Mouse (Mus musculus) ES-E14 (cell line): ENCODE measurements around the gene Tmem221. TPM values are rescaled to one million over a fixed set of nuclear protein-coding genes. Genes with fewer than 3 reads are reported as not detected.

Source experiments
- DNase-seq: peaks from one replicate; pipeline ENCODE4 v3.0.0-alpha.2; 2013; ENCODE audit warnings: low read depth, low spot score
- H3K27ac ChIP-seq: 2 replicates; pipeline ENCODE4 v1.5.1; 2012; ENCODE audit warnings: low read depth, mild to moderate bottlenecking, low read length, moderate library complexity, mixed read lengths; ENCODE audit not compliant: poor library complexity, insufficient read depth, severe bottlenecking
- H3K36me3 ChIP-seq: 2 replicates; pipeline ENCODE4 v1.6.1; 2012; ENCODE audit warnings: mild to moderate bottlenecking, low read length, moderate library complexity, mixed read lengths; ENCODE audit not compliant: control insufficient read depth, poor library complexity, insufficient read depth, severe bottlenecking
- H3K4me1 ChIP-seq, 2 experiments: fragments of 150-350 bp in 1 of 2; sonication (generic) in 1 of 2; 2 replicates each; pipeline ENCODE4 v1.6.1; 2012; ENCODE audit warnings: low read length in 2 of 2, mild to moderate bottlenecking in 1 of 2, mixed read lengths in 1 of 2; ENCODE audit not compliant: control insufficient read depth in 2 of 2, insufficient read depth in 2 of 2, poor library complexity in 1 of 2
- H3K4me3 ChIP-seq, 2 experiments: fragments of 150-350 bp in 1 of 2; sonication (generic) in 1 of 2; 2 replicates each; pipeline ENCODE4 v1.5.1; 2012; ENCODE audit warnings: low read length in 2 of 2, low read depth in 1 of 2, mild to moderate bottlenecking in 1 of 2, mixed read lengths in 1 of 2; ENCODE audit not compliant: insufficient read depth in 1 of 2, poor library complexity in 1 of 2, severe bottlenecking in 1 of 2
- H3K9ac ChIP-seq: 2 replicates; pipeline ENCODE4 v1.6.1; 2012; ENCODE audit warnings: low read depth, mild to moderate bottlenecking, low read length, mixed read lengths; ENCODE audit not compliant: poor library complexity, insufficient read depth, severe bottlenecking
- H3K9me3 ChIP-seq: fragments of 150-350 bp; sonication (generic); 2 replicates; pipeline ENCODE4 v1.6.1; 2012; ENCODE audit warnings: low read depth, mild to moderate bottlenecking, low read length; ENCODE audit not compliant: control insufficient read depth, insufficient read depth
- CHD2 ChIP-seq: IDR thresholded peaks from 2 replicates; pipeline ENCODE4 v1.6.1; 2014; ENCODE audit warnings: mild to moderate bottlenecking, low read depth, low read length, inconsistent platforms
- HCFC1 ChIP-seq: IDR thresholded peaks from 2 replicates; pipeline ENCODE4 v1.6.1; 2012; ENCODE audit warnings: low read length, inconsistent platforms, borderline replicate concordance; ENCODE audit not compliant: insufficient read depth
- MAFK ChIP-seq: IDR thresholded peaks from 2 replicates; pipeline ENCODE4 v1.6.1; 2014; ENCODE audit warnings: mild to moderate bottlenecking, low read depth, low read length, inconsistent platforms; ENCODE audit not compliant: insufficient read depth
- ZC3H11A ChIP-seq: IDR thresholded peaks from 2 replicates; pipeline ENCODE4 v1.6.1; 2012; ENCODE audit warnings: low read depth, mild to moderate bottlenecking, inconsistent platforms, low read length, borderline replicate concordance
- ZNF384 ChIP-seq: IDR thresholded peaks from 2 replicates; pipeline ENCODE4 v1.6.1; 2012; ENCODE audit warnings: low read depth, low read length, inconsistent platforms
- in situ Hi-C, 2 experiments: fragments of 600-800 bp; cut with MboI; formaldehyde crosslinking; loops; one replicate each; pipeline ENCODE4 v1.15.1; 2025; ENCODE audit warnings: low sequenced_read_pairs in 2 of 2, inconsistent platforms in 1 of 2; ENCODE audit not compliant: unreplicated experiment in 2 of 2
- total RNA-seq: library from RNA; depleted of rRNA; stranded (reverse); fragments of 300-350 nt; gene quantifications from 2 replicates; pipeline ENCODE4 v1.2.3, GENCODE M21; 2012

Gene Tmem221
- total RNA-seq, 1 experiment = 0.18 TPM

DNA sequence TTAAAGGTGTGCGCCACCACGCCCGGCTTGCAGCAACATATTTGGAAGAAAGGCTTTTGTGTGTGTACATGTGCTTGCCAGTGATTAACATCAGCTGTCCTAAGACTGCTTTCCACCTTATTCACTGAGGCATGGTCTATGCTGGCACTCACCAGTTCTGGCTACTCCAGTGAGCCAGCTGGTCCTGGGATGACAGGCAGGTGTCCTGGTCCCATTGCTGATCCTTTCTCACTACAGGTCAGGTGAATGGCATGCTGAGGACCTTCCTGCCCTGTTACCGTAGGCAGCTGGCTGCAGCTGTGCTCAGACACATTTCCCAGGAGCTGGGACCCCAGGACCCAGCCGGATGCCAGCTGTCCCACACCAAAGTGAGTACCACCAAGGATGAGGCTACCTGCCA lies 40.2 kb upstream of the Tmem221 start:
- no peak for DNase-seq
- Histone ChIP-seq H3K9me3 (no peaks in the 10 kb centered on the region), H3K4me3 (no peak overlapping the region), H3K27ac (no peak overlapping the region), H3K36me3 (peaks cover 5% of the 10 kb centered on the region; the same call in 1 of the 2 replicates), H3K4me1 (peaks cover 0 to 5% of the 10 kb centered on the region in 2 experiments; a peak in 1 of 4 replicates), H3K9ac (no peak overlapping the region)
- no peak for TF ChIP-seq MAFK
- no peak for TF ChIP-seq ZNF384
- no peak for TF ChIP-seq HCFC1
- no peak for TF ChIP-seq ZC3H11A
- TF ChIP-seq CHD2 = no peak
- in situ Hi-C loops = no loop called here

DNA sequence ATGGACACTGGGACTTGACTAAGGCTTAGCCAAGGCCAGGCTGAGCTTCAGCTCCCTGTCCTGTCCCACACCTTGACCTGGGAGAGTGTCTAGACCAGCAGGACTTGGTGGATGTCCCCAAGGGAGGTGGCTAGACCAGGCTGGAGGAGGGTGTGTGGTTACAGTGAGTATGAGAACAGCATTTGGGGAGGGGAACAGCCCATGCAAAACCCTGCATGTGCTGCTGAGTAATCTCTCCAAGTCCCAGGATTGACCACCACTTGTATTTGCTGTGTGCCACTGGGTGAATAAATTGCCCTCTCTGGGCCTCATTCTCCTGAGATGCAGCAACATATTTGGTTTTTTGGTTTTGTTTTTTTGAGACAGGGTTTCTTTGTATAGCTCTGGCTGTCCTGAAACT lies 39.7 kb upstream of the Tmem221 start:
- no peak for TF ChIP-seq HCFC1
- TF ChIP-seq ZNF384 = no peak
- TF ChIP-seq CHD2 = no peak
- TF ChIP-seq MAFK = no peak
- no peak for TF ChIP-seq ZC3H11A
- in situ Hi-C loops = no loop called here
- no peaks in the 10 kb centered on the region for H3K9me3 ChIP-seq
- no peak for DNase-seq
- H3K27ac ChIP-seq = no peak overlapping the region
- no peak overlapping the region for H3K4me3 ChIP-seq
- peaks cover 8% of the 10 kb centered on the region; the same call in 1 of the 2 replicates for H3K36me3 ChIP-seq
- peaks cover 0 to 2% of the 10 kb centered on the region in 2 experiments; a peak in 1 of 4 replicates for H3K4me1 ChIP-seq
- H3K9ac ChIP-seq = no peak overlapping the region

DNA sequence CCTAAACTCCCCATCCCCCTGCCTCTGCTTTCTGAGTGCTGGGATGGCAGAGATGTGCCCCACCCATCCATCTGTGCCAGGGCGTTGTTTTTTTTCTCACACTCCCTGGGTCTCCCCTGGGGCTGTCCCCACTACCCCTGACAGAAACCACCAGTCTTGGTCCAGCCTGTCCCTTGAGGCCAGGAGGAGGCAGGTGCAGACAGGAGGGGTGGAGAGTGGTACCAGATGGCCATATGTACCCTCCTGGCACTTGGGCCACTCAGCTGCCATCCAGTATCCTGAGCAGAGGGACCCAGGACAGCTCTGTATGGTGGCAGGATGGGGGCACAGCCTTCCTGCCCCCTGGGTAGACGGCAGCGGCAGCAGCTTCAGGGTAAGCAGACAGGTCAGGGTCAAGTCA lies 38.8 kb upstream of the Tmem221 start, which contains the start of gene Fam129c:
Gene Fam129c, plus strand, starts transcription at position 198 of the 400 bp plus-strand sequence.
- Histone ChIP-seq H3K9me3 (no peaks in the 10 kb centered on the region), H3K9ac (no peak within 1 kb of the TSS), H3K4me3 (no peak within 1 kb of the TSS), H3K36me3 (peaks cover 9% of the 10 kb centered on the region; the same call in 1 of the 2 replicates), H3K27ac (no peak within 1 kb of the TSS), H3K4me1 (peaks cover 0 to 6% of the 10 kb centered on the region in 2 experiments; a peak in 1 of 4 replicates)
- no peak for DNase-seq
- in situ Hi-C loops = no loop called here
- TF ChIP-seq MAFK = no peak

DNA sequence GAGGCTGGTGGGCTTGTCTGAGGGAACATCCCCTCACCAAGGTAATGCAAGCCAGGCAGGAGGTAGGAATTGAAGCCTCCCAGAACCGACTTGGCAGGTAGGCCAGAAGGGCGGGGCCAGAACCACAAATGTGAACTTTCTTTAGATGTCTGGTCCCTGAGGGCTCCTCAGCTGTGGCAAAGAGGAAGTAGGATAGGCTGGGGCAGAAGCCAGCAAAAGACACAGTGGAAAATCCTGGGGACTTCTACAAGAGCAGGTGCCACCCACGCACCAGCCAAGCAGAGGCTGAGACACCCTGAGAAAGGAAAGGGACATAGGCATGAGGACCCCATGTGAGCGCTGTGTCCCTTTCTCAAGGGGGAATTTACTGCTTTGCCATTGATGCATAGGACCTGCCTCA lies 38.1 kb upstream of the Tmem221 start:
- Histone ChIP-seq H3K4me1 (peaks cover 0 to 6% of the 10 kb centered on the region in 2 experiments; a peak in 1 of 4 replicates), H3K9ac (no peak overlapping the region), H3K4me3 (no peak overlapping the region), H3K27ac (no peak overlapping the region), H3K36me3 (peaks cover 9% of the 10 kb centered on the region; the same call in 1 of the 2 replicates), H3K9me3 (no peaks in the 10 kb centered on the region)
- no peak for DNase-seq
- no peak for TF ChIP-seq HCFC1
- no peak for TF ChIP-seq ZC3H11A
- TF ChIP-seq ZNF384 = no peak
- TF ChIP-seq MAFK = no peak
- TF ChIP-seq CHD2 = no peak
- in situ Hi-C loops = no loop called here

DNA sequence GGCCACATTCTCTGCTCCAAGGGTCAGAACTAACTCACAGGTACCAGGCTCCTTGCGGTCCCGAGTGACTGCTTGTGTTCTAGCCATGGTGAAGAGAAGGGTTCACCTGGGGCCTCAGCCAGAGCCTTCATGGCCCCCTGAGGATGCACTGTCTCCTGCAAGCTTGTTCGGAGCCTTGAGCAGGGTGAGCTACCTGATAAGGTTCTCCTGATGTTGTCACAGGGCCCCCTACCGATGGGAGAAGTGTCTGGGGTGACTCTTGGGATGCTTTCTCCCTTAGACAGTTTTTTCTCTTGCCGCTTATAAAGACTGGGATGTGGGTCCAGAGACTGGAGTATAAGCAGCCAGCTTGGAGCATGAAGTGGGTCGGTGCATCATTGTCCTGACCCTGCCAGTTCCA lies 37.7 kb upstream of the Tmem221 start:
- Histone ChIP-seq H3K9me3 (no peaks in the 10 kb centered on the region), H3K27ac (no peak overlapping the region), H3K9ac (peak overlapping the region; percentile 28; the same call in 1 of the 2 replicates), H3K4me1 (peaks cover 0 to 6% of the 10 kb centered on the region in 2 experiments; a peak in 1 of 4 replicates), H3K4me3 (no peak overlapping the region), H3K36me3 (peaks cover 9% of the 10 kb centered on the region; the same call in 1 of the 2 replicates)
- TF ChIP-seq MAFK (no peak), HCFC1 (no peak), ZC3H11A (no peak), CHD2 (no peak), ZNF384 (no peak)
- in situ Hi-C loops = no loop called here
- no peak for DNase-seq
